Mouse (Mus musculus) cerebellum, adult 2 months (tissue): ENCODE measurements around the gene Rpl22. TPM values are rescaled to one million over a fixed set of nuclear protein-coding genes. Genes with fewer than 3 reads are reported as not detected.
A peak's percentile ranks its signal among the peaks of the same experiment; 100 is the strongest.

Source experiments
- DNase-seq, 2 experiments: peaks; one replicate each; pipeline ENCODE4 v3.0.0; 2021
- H3K27ac ChIP-seq: fragments of 200-500 bp; 2 replicates; pipeline ENCODE4 v1.5.1; 2012; ENCODE audit warnings: low read length, control low read depth, inconsistent platforms; ENCODE audit not compliant: insufficient read depth
- H3K27me3 ChIP-seq: fragments of 200-500 bp; 2 replicates; pipeline ENCODE4 v1.6.1; 2012; ENCODE audit warnings: inconsistent platforms, mild to moderate bottlenecking, low read length, moderate library complexity; ENCODE audit not compliant: control insufficient read depth, insufficient read depth
- H3K4me1 ChIP-seq: fragments of 200-500 bp; 2 replicates; pipeline ENCODE4 v1.6.1; 2011; ENCODE audit warnings: low read length; ENCODE audit not compliant: control insufficient read depth, insufficient read depth
- H3K4me3 ChIP-seq: fragments of 200-500 bp; replicated peaks from 2 replicates; pipeline ENCODE3; 2011; ENCODE audit warnings: mild to moderate bottlenecking, low read depth, low read length, control low read depth; ENCODE audit not compliant: insufficient read depth
- CTCF ChIP-seq: fragments of 200-500 bp; IDR thresholded peaks from 2 replicates; pipeline ENCODE4 v1.5.1; 2011; ENCODE audit warnings: low read depth, mild to moderate bottlenecking, control low read depth, low read length, moderate library complexity, borderline replicate concordance; ENCODE audit not compliant: insufficient read depth
- POLR2A ChIP-seq: fragments of 200-500 bp; IDR thresholded peaks from 2 replicates; pipeline ENCODE4 v1.6.1; 2011; ENCODE audit warnings: low read length, control low read depth, borderline replicate concordance; ENCODE audit not compliant: insufficient read depth
- WGBS: fragments of 180-500 bp; shearing (Covaris S2); methylation state at CpG from one replicate; pipeline ENCODE4 v1.1.7; 2018; 5-methylcytosine and 5-hydroxymethylcytosine counted together
- polyA plus RNA-seq: library from polyadenylated mRNA; depleted of rRNA; stranded (reverse); fragments of >200 nt; gene quantifications from 2 replicates; pipeline ENCODE4 v1.2.3, GENCODE M21; 2012

Rpl22 gene
- polyA plus RNA-seq, 1 experiment: 187 TPM

DNA sequence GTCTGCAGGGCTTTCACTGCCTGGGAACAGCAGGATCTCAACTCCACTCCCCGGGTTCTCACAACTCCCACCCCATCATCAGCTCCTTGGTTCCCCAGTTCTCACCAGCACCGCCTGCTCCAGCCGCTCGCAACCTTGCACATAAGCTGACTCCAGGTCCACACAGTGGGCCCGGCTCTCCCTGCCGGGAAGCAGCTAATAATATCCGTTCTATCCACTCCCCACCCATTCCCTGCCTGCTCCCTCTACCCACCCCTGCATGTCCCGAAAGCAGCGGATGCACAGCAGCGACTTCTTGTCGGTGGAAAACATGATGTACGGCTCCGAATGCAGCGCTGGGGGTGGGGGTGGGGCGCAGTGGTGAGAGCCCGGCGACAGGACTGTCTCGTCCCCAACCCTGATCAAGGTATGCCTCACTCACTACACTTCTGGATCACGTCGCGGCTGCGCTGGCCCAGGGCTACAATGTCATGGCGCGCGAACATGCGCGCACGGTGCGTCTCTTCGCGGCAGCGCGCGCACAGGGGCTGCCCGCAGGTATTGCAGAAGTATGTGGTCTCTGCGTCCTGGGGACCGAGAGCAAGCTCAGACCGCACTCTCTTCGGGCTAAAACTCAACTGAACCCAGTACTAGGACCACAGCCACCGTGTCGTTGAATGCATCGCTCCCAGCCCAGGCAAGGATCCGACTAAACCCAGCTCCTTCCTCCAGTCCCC lies 9.9 kb upstream of the Rpl22 start:
- WGBS: 4% methylated on average over 43 of the region's 43 CpGs
- no peak for DNase-seq
- no peaks in the 10 kb centered on the region; the same call in 1 of the 2 replicates for H3K27me3 ChIP-seq

DNA sequence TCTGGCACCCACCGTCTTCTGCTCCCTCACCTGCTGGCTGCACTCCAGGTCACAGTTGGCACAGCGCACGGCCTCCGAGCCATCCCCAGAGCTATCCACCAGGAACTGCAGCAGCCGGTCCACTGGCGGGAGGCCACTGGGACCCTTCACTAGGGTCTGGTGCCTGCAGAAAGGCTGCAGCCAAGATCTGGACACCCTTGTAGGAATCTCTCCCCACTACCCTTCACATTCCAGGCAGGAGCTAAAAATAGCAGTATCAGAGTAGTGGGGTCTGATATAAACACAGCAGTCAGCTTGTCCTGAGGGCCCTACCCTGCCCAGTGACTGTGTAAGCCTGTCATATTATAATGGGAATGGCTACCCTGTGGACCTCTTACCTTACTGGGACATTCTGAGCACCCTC lies 7.9 kb upstream of the Rpl22 start:
- DNase-seq: no peak
- Histone ChIP-seq H3K27ac (no peak overlapping the region), H3K4me3 (no peak overlapping the region), H3K27me3 (no peaks in the 10 kb centered on the region; the same call in 1 of the 2 replicates), H3K4me1 (peaks cover 4% of the 10 kb centered on the region; the same call in 1 of the 2 replicates)
- TF ChIP-seq POLR2A: no peak
- no peak for TF ChIP-seq CTCF
- WGBS: 30% methylated on average over 6 of the region's 6 CpGs

More for the DNA sequence above, 9.9 kb upstream of the Rpl22 start:
- Histone ChIP-seq H3K27ac (no peak overlapping the region), H3K4me1 (peaks cover 4% of the 10 kb centered on the region; the same call in 1 of the 2 replicates), H3K4me3 (peak overlapping the region; percentile 23)
- no peak for TF ChIP-seq POLR2A
- no peak for TF ChIP-seq CTCF

DNA sequence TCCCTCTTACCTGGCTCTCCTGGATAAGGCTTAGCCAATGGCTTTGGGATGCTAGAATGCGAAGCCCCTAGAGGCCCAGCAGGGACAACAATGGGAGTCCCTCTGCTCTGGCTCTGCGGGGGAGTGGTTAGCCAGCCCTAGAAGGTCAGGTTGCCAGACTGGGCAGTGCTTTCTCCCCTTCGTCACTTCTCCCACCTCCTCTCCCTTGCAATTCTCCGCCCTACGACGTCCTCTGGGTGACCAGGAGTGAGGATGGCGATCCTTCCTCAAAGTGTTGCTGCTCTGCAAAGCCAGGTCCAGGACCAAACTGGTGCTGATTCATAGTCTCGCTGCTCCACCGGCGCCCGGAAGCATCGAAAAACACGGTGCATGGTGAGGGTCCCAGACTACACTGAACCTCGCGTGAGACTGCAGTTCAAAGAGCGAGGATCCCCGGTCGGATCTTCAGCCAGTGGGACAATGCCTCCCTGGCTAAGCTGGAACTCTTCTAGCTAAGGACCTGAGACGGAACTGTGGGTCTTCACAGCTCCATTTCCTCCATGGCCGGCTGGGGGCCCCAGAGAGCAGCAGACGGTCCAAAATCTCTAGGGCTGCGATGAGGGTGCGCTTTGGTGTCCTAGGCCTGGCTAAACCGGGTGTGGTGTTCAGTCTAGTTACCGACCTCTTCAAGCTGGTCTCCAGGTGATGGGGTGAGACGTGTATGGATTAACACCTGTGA lies 6.9 kb upstream of the Rpl22 start, which contains the start of gene Rnf207:
Rnf207 (minus strand) TSS at position 477 of the 718 bp plus-strand sequence.
- Histone ChIP-seq H3K27me3 (no peaks in the 10 kb centered on the region; the same call in 1 of the 2 replicates), H3K27ac (no peak within 1 kb of the TSS), H3K4me3 (no peak within 1 kb of the TSS), H3K4me1 (no peaks in the 10 kb centered on the region)
- peak; percentile 59 to 68 for DNase-seq
- TF ChIP-seq CTCF: peak; percentile 65
- TF ChIP-seq POLR2A: no peak
- 17% methylated on average over 26 of the region's 26 CpGs for WGBS

DNA sequence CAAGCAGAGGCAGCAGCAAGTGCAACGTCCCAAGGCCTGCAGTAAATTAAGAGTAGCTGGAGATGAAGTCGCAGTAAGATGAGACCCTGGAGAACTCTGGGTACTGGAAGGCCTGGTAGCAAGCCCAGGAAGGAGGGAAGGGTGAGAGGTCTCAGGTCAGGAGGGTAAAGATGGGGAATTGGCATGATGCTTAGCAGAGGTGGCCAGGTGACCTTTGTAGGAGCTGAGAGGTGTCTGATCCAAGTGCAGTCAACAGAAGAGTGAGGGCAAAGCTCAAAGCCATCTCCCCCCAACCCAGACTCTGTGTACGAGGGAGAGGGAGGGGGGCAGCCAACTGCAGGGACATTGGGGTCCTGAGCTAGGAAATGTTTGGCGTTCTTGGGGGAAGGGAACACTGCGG lies 4.1 kb upstream of the Rpl22 start:
- 50% methylated on average over 5 of the region's 5 CpGs for WGBS
- no peak for DNase-seq
- Histone ChIP-seq H3K4me1 (no peaks in the 10 kb centered on the region), H3K27ac (no peak overlapping the region), H3K4me3 (no peak overlapping the region), H3K27me3 (no peaks in the 10 kb centered on the region)
- TF ChIP-seq CTCF: no peak
- no peak for TF ChIP-seq POLR2A

DNA sequence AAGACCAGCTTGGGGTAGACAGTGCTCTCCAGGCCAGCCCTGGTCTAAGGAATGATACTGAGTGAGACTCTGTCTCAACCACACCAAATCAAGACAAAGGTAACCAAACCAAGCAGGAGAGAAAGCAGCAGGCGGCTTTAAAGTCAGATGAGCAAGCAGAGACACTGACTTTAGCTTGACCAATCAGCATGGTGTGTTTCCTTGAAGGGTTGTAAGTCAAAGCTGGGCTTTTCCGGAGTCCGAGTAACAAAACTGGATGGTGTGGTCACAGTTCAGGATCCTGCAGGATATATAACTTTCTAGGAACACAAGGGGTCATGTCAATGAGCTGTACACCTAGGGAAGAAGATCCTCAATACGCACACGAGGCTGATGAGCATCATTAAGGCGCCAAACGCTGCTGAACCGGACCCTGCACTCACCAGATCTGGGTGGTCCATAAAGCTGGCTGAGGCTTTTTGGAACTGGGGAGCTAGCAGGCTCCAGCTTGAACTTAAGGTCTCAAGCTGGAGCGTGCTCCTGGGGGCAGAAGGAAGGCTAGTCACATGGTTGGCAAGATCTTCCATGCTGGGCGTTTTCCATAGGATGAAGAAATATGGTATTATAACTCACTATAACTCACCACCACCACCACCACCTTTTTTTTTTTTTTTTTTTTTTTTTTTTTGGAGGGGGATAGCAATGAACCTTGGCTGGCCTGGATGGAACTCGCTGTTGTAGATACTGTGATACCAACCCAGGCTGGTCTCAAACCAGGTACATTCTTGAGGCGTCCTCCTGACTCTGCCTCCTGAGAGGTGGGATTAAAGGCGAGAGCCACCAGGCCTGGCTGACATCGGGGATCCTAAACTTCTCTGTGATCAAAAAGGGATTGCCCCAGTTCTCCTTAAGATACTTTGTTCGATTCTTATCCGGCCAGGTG lies 640 bp upstream of the Rpl22 start:
- WGBS: 49% methylated on average over 16 of the region's 16 CpGs

DNA sequence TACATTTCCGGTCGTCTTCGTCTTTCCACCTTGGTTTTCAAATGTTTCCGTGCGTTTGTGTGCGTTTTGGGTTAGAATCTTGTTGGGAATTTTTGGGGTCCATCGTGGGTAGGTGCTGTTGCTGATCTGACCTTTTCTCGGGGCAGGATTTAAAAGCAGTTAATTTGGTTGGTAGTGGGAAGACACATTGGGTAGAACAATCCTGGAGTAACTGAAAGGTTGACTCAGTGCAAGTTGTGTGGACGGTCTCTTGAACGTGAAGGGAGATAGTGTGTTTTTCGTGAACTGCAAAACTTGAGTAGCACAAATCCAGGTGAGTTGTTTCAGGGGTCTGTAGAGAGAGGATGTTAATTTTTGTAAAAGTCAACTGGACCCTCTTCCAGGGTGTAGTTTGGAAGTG lies 1.0 kb downstream of the Rpl22 start:
- H3K27me3 ChIP-seq: no peaks in the 10 kb centered on the region
- H3K27ac ChIP-seq: no peak overlapping the region
- H3K4me3 ChIP-seq: peak overlapping the region; percentile 68
- DNase-seq: no peak
- no peak for TF ChIP-seq POLR2A
- no peak for TF ChIP-seq CTCF
- peaks cover 5% of the 10 kb centered on the region; the same call in 1 of the 2 replicates for H3K4me1 ChIP-seq
- 3% methylated on average over 11 of the region's 11 CpGs for WGBS

More for the DNA sequence above, 640 bp upstream of the Rpl22 start:
- H3K27ac ChIP-seq: no peak overlapping the region
- no peaks in the 10 kb centered on the region for H3K27me3 ChIP-seq
- DNase-seq: no peak
- TF ChIP-seq CTCF (no peak), POLR2A (no peak)
- peak overlapping the region; percentile 55 for H3K4me3 ChIP-seq
- H3K4me1 ChIP-seq: peaks cover 5% of the 10 kb centered on the region; the same call in 1 of the 2 replicates

DNA sequence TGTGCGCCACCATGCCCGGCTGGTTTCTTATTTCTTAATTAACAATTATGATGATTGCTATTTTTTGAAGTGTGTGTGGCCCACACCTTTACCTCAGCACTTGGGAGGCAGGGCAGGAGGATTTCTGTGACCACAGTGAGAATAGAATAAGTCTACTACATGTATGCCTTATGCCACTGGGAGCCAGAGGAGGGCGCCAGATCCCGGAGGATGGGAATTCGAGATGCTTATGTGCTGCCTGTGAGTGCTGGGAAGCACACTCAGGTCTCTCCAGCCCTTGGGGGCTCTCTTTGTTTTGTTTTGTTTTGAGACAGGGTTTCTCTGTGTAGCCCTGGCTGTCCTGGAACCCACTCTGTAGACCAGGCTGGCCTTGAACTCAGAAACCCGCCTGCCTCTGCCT lies 3.1 kb downstream of the Rpl22 start:
- 74% methylated on average over 6 of the region's 6 CpGs for WGBS
- DNase-seq: peak in 1 of 2 experiments; percentile 46
- H3K4me1 ChIP-seq: peaks cover 5% of the 10 kb centered on the region; the same call in 1 of the 2 replicates
- H3K4me3 ChIP-seq: no peak overlapping the region
- H3K27me3 ChIP-seq: no peaks in the 10 kb centered on the region
- no peak overlapping the region for H3K27ac ChIP-seq
- peak; percentile 58; the same call in 1 of the 2 replicates for TF ChIP-seq CTCF
- TF ChIP-seq POLR2A: no peak
